Mouse (Mus musculus) ES-Bruce4 (cell line): ENCODE data around the gene Msh5. TPM values are rescaled to one million over a fixed set of nuclear protein-coding genes. Genes with fewer than 3 reads are reported as not detected.

ENCODE experiments used
- H3K27ac ChIP-seq: 2 replicates; pipeline ENCODE4 v1.5.1; 2012; ENCODE audit warnings: low read length, inconsistent platforms; ENCODE audit not compliant: insufficient read depth
- H3K27me3 ChIP-seq: 2 replicates; pipeline ENCODE4 v1.6.1; 2012; ENCODE audit warnings: mild to moderate bottlenecking, low read length, inconsistent platforms; ENCODE audit not compliant: control insufficient read depth, poor library complexity, insufficient read depth, severe bottlenecking
- H3K36me3 ChIP-seq: 2 replicates; pipeline ENCODE4 v1.6.1; 2012; ENCODE audit warnings: inconsistent platforms, mild to moderate bottlenecking, low read length, moderate library complexity; ENCODE audit not compliant: control insufficient read depth, poor library complexity, insufficient read depth, severe bottlenecking
- H3K4me1 ChIP-seq: one replicate; pipeline ENCODE4 v1.8.1; 2011; ENCODE audit warnings: low read length; ENCODE audit not compliant: control insufficient read depth, insufficient read depth
- H3K4me3 ChIP-seq: 2 replicates; pipeline ENCODE4 v1.5.1; 2011; ENCODE audit warnings: low read depth, mild to moderate bottlenecking, low read length
- H3K9ac ChIP-seq: 2 replicates; pipeline ENCODE4 v1.6.1; 2012; ENCODE audit warnings: low read depth, mild to moderate bottlenecking, inconsistent platforms; ENCODE audit not compliant: poor library complexity, severe bottlenecking
- H3K9me3 ChIP-seq: replicated peaks from 2 replicates; pipeline ENCODE4 v1.6.1; 2012; ENCODE audit warnings: mild to moderate bottlenecking, low read length, inconsistent platforms; ENCODE audit not compliant: control insufficient read depth, poor library complexity, insufficient read depth, severe bottlenecking
- CTCF ChIP-seq: IDR thresholded peaks from one replicate; pipeline ENCODE4 v1.8.1; 2011; ENCODE audit warnings: low read depth, low read length
- EP300 ChIP-seq: IDR thresholded peaks from 2 replicates; pipeline ENCODE4 v1.6.1; 2011; ENCODE audit warnings: low read depth, low read length; ENCODE audit not compliant: insufficient read depth
- POLR2A ChIP-seq: IDR thresholded peaks from one replicate; pipeline ENCODE4 v1.8.1; 2011; ENCODE audit warnings: low read length; ENCODE audit not compliant: insufficient read depth
- polyA plus RNA-seq: library from polyadenylated mRNA; stranded (reverse); fragments of >200 nt; gene quantifications from 2 replicates; pipeline ENCODE4 v1.2.4, GENCODE M21; 2011; ENCODE audit warnings: low read depth; ENCODE audit not compliant: missing spikeins, insufficient read depth, insufficient read length

The Msh5 gene
- polyA plus RNA-seq, 1 experiment, result 6.7 TPM

GRCm38 (mm10) chr17:35088151-35088550 lies 41.6 kb upstream of the Msh5 start:
- Histone ChIP-seq H3K36me3 (no peaks in the 10 kb centered on the region), H3K4me1 (no peaks in the 10 kb centered on the region), H3K9me3 (no peaks in the 10 kb centered on the region), H3K4me3 (no peak overlapping the region), H3K27ac (no peak overlapping the region), H3K9ac (no peak overlapping the region), H3K27me3 (no peaks in the 10 kb centered on the region)
- TF ChIP-seq POLR2A (no peak), CTCF (no peak), EP300 (no peak)

GRCm38 (mm10) chr17:35085208-35085865 lies 38.8 kb upstream of the Msh5 start, which contains the start of gene Ly6g6f:
Gene Ly6g6f (minus strand): TSS chr17:35085610.
- no peaks in the 10 kb centered on the region for H3K9me3 ChIP-seq
- no peaks in the 10 kb centered on the region for H3K4me1 ChIP-seq
- H3K27ac ChIP-seq, result no peak within 1 kb of the TSS
- no peaks in the 10 kb centered on the region for H3K36me3 ChIP-seq
- no peak for TF ChIP-seq POLR2A
- no peak for TF ChIP-seq EP300
- no peak for TF ChIP-seq CTCF
- H3K9ac ChIP-seq, result no peak within 1 kb of the TSS
- H3K27me3 ChIP-seq, result no peaks in the 10 kb centered on the region
- H3K4me3 ChIP-seq, result no peak within 1 kb of the TSS

GRCm38 (mm10) chr17:35083929-35084497 lies 37.5 kb upstream of the Msh5 start:
- Histone ChIP-seq H3K9ac (no peak overlapping the region), H3K4me1 (no peaks in the 10 kb centered on the region), H3K27me3 (no peaks in the 10 kb centered on the region), H3K4me3 (no peak overlapping the region), H3K27ac (no peak overlapping the region), H3K9me3 (no peaks in the 10 kb centered on the region), H3K36me3 (no peaks in the 10 kb centered on the region)
- TF ChIP-seq POLR2A (no peak), CTCF (no peak), EP300 (no peak)

GRCm38 (mm10) chr17:35082841-35083576 lies 36.5 kb upstream of the Msh5 start:
- H3K4me3 ChIP-seq, result no peak overlapping the region
- H3K36me3 ChIP-seq, result no peaks in the 10 kb centered on the region
- no peak overlapping the region for H3K9ac ChIP-seq
- no peak overlapping the region for H3K27ac ChIP-seq
- no peaks in the 10 kb centered on the region for H3K9me3 ChIP-seq
- no peaks in the 10 kb centered on the region for H3K27me3 ChIP-seq
- no peaks in the 10 kb centered on the region for H3K4me1 ChIP-seq
- TF ChIP-seq EP300, result no peak
- TF ChIP-seq POLR2A, result no peak
- TF ChIP-seq CTCF, result no peak

- Histone ChIP-seq H3K9me3 (no peaks in the 10 kb centered on the region), H3K4me3 (no peak overlapping the region), H3K27ac (no peak overlapping the region), H3K27me3 (no peaks in the 10 kb centered on the region), H3K4me1 (peaks cover 2% of the 10 kb centered on the region), H3K36me3 (no peaks in the 10 kb centered on the region), H3K9ac (no peak overlapping the region)
- TF ChIP-seq EP300 (no peak), POLR2A (no peak), CTCF (no peak)
Measured at GRCm38 (mm10) chr17:35080710-35081109, 34.2 kb upstream of the Msh5 start.

- TF ChIP-seq CTCF (no peak), EP300 (no peak), POLR2A (no peak)
- H3K36me3 ChIP-seq, result no peaks in the 10 kb centered on the region
- H3K4me1 ChIP-seq, result peaks cover 2% of the 10 kb centered on the region
- H3K9me3 ChIP-seq, result no peaks in the 10 kb centered on the region
- no peak overlapping the region for H3K4me3 ChIP-seq
- no peak overlapping the region for H3K9ac ChIP-seq
- no peaks in the 10 kb centered on the region for H3K27me3 ChIP-seq
- H3K27ac ChIP-seq, result no peak overlapping the region
Measured at GRCm38 (mm10) chr17:35080248-35080647, 33.7 kb upstream of the Msh5 start.
